Mouse (Mus musculus) ZHBTc4 (cell line): ENCODE results near the gene Il17re.

Source experiments
- DNase-seq: peaks from one replicate; pipeline ENCODE4 v3.0.0-alpha.2; 2011; ENCODE audit warnings: low read depth, low spot score

Il17re gene

DNA sequence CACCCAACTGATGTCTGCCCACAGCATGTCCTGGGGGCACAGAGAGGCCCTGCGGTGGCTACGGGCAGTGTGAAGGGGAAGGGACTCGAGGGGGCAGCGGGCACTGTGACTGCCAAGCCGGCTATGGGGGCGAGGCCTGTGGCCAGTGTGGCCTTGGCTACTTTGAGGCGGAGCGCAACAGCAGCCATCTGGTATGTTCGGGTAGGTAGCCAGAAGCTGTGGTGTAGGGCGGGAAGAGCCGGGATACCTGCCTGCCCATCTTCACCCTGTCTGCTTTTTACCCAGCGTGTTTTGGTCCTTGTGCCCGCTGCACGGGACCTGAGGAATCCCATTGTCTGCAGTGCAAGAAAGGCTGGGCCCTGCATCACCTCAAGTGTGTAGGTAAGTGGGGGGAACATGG lies 31.1 kb downstream of the Il17re start:
- DNase-seq = no peak

DNA sequence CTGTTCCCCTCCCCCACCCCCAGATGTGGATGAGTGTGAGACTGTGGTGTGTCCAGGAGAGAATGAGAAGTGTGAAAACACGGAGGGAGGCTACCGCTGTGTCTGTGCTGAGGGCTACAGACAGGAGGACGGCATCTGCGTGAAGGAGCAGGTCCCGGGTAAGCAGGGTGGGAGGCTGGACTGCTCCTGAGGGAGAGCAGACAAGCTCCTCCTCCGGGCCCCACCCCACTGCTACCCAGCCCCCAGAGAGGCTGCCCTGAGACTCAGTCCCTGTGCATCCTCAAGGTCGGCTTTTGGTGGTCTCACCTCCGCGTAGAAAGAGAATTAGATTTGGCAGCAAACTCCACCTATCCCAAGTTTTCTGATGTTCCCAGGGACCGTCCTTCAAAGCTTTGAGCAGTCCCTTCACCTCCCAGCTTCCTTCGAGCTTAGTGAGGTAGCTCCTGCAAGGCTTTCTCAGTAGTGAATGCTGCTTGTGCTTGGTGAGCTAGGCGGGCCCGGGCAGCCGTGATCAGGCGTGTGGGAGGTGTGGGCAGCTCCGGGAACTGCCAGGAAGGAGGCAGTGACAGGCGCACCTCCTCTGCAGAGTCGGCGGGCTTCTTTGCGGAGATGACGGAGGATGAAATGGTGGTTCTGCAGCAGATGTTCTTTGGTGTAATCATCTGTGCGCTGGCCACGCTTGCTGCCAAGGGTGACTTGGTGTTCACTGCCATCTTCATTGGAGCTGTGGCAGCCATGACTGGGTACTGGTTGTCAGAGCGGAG lies 34.0 kb downstream of the Il17re start:
- no peak for DNase-seq

DNA sequence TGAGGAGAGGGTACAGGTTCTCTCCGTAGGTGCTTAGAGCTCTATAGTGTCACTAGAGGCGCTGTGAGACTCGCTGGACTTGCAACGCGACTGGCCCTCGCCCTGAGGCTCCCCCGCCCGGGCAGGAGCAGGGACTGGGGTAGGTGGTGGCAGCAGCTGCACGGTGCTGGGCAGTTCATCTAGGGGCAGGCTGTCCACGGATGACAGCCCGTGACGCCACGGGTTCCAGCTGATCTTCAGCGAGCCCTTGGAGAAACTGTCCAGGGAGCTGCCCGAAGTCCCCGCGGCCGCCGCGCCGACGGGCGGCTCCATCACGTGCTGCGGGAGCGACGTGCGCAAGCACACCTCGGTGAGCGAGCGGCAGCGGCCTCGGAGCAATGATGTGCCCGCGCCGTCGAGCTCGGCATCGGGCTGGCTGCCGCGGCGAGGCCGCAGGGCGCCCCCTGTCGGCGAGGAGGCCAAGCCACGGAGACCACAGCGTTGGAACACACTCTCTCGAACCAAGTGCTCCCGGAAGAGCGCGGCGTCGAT lies 36.0 kb downstream of the Il17re start:
- peak; percentile 96 for DNase-seq

DNA sequence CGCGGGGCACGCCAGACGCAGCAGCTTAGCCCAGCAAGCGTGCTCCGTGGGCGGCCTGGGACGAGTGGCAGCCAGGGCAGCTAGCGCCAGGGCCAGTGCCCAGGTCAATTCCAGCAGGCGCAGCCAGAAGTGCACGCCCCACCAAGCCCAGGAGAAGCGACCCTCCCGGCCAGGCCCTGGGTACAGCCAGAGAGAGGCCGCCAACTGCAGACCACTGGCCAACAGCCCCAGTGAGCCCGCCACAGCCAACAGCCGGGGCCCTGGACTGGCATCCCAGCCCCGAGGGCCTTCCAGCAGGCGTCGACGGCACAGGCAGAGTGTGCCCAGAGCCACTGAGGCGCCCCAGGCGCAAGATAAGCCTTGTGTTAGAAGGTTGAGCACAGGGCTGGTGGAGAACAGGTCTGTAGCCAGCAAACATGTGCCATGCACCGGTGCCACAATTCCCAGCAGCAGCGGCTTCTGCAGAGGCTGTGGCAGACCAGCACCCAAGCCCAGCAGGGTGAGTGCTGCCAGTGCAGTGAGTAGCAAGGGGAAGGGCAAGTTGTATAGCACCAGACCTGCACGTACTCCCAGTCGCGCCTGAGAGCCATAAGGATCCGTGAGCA lies 36.9 kb downstream of the Il17re start:
- DNase-seq = peak; percentile 53

DNA sequence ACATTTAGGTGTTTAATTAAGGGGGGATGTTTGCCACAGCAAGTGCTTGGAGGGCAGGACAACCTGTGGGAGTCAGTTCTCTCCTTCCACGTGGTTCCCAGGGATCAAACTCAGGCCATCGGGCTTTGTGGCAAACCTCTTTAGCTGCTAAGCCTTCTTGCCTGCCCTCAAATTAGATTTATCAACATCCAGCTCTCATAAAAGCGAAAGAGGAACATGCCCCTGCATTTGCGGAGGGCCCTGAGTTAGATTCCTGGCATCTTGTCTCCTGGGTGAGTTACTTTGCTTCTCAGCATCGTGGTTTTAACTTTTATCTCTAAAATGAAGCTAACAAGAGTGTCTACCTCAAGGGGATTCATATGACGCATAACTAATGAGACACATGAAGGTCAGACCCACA lies 41.1 kb downstream of the Il17re start:
- DNase-seq = no peak

DNA sequence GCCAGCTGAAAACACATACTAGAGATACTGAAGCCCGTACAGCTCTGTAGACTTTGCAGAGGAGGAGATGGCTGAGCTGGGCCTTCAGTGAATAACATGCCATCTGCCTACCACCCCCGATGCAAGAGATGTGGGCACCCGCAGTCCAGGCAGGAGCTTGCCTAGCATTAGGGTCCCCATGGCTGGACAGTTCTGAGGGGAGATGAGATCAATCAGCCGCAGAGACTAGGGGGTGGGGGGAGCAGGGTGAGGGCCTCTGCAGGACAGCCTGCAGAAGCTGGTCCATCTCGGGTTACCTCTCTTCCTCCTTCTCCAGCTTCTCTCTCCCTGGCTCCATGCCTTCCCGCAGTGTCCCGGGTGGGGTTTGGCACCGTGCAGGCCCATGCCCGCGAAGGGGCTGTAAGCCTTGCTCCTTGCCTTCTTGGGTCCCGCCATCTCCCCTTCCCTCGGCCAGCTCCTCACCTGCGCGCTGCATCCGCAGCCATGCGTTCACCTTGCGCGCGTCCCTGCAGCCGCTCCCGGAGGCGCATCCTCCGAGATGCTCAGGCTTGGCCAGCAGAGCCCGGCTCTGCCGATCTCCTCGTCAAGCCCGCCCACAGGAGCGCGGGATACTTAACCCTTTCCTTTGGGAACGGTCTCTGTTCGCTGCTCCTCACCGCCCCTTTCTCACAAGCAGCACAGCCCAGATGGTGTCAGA lies 43.3 kb downstream of the Il17re start, which contains the start of gene Prrt3:
TSS of gene Prrt3 (minus strand) at position 544 of the 697 bp plus-strand sequence.
- DNase-seq = peak; percentile 84

DNA sequence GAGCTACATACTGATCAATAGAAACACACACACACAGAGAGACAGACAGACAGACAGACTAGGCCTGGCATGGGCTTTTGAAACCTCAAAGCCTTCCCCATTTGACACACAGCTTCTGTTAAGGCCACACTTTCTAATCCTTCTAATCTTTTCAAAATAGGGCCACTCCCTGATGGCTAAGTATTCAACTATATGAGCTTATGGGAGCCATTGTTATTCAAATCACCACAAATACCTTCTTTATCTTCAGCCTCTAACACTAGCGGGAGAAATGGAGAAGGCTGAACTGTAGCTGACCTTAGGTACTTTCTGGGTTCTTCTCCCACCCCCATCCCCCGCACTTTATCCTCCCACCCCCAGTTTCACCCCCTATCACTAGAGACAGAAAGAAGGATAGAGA lies 44.5 kb downstream of the Il17re start:
- DNase-seq = peak; percentile 84

DNA sequence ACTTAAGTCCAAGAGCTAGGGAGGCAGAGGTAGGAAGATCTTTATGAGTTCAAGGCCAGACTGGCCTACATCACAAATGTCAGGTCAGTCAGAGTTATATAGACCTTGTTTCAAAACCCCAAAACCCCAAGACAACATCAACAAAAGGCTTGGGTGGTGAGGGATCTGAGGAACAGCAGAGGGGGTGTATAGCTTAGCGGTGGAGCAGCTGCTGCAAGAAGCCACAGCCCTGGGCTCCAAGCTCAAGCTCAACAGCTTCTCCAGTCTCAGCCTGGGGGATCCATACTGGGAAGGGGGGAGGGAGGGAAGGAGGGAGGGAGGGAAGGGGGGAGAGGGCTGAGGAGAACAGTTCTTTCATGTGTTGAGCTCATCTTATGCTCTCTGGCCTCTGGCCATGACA lies 47.4 kb downstream of the Il17re start:
- DNase-seq = no peak

DNA sequence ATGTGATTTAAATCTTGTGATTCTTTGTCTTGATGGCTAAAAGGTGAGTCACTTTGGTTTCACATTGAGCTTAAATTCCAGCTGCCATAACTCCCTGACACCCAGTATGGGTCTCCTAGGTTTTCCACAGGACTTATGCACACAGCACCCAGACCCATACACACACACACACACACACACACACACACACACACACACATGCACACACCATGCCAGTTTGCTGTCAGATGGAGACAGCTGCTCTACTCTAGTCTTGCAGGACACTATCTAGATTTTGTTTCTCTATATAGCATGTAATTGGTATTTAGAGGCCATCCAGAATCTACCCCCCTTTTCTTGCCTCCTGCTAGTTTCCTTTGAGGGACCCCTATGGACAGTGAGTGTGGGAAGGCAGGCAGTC lies 48.8 kb downstream of the Il17re start:
- DNase-seq = no peak

DNA sequence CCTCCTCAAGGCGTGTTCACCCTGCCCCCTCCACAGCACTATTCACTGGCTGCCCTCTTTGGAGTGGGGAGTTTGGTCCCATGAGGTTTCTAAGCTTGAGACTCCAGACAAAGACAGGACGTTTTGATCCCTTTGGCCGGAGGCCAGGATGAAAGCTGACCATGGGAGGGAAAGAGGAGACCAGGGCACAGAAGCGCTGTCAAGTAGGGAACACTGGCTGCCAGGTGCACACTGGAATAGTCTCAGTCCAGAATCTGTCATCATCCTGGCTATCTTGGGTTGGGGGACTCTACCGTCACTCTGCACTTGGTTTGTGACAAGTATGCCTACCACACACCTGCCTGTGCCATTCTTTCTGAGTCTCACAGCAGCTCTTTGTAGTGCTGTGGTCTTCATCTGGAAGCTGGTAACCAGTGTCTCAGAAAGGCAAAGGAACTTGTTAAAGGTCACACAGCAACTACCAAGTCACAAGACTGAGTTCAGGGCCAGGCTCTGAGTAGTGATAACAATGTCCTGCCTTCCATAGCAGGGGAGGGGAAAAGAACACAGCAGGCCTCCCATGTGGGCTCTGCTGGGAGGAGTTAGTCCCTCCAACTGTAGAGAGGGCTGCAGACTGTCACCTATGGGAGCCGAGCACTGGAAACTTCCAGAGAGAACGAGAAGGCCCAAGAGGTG lies 50.1 kb downstream of the Il17re start:
- DNase-seq = peak; percentile 78

DNA sequence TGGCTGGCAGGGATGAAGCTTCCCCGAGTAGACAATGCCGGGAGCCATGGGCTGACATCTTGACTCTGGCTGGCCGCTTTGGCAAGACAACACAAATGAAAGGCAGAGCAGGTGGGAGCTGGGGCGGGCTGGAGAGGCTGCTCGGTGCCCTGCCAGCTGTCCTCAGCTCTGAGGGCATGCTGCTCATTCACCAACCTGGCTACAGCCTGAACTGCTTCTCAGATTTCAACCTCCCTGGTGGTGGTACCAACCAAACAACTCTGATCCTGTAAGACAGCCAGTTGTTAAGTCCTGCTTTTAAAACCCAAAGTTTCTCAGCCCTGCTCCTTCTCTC lies 50.6 kb downstream of the Il17re start:
- DNase-seq = no peak

DNA sequence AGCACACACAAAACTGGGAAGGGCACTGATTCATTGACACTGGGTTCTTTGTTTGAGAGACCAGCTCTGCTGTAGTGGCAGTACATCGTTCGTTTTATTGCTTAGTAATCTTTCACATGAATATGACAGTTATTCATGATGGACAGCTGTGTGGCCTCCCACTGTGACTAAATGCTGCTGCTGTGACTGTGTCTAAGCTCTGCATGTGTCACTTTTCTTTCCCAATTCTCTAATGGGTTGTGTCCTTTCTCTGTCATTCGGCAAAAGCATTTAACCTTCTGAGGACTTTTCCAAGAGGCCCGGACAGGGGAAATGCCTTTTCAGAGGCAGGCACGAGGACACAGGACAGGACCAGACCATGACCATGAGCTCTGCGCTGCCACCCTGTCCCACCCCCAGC lies 55.7 kb downstream of the Il17re start:
- DNase-seq = no peak

DNA sequence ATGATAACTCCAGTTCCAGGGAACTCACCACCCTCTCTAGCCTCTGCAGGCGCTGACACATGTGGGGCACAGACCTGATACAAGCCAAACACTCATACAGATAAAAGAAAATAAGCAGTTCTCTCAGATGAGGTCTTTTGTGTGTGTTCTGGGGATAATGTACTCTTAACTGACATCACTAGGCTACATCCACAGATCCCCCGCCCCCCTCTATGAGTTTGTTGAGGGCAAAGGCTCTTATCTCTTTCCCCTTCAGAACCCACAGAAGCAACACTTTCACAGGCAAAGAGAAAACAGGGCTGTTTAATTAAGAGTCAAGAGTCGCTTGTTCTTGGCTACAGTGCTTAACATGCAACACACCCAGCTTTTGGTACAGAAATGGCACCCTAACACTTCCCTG lies 56.3 kb downstream of the Il17re start:
- no peak for DNase-seq

DNA sequence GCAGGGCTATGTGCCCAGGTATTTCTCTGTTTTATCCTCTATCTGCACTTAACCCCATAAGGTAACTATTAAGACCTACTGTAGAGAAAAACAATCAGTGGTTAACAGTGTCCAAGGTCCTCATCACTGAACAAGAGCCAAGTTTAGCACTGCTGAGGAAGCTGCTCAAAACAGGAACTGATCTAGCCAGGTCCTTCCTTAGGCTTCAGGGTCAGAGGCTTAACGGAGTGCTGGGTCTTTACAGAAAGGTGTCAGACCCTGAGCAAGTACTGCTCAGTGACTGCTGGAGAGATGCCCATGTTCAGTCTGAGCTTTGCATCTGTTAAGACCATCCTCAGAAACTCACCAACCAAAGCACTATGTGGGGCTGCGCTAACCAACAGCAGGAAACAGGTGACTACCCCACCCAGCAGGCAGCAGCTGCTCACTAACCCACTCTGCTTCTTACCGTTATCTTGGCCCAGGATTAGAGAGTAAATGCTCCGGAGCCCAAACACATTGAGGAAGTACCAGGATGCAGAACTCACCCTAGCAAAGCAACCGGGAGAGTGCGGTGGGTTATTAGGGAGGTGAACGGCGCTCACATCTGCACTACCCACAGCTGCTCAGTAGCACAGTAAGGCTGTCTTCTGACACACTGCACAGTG lies 59.3 kb downstream of the Il17re start:
- DNase-seq = no peak
